Mouse (Mus musculus) left cerebral cortex, adult 18-20 months (tissue): Measurements from ENCODE around the gene Fstl1. TPM values are rescaled to one million over a fixed set of nuclear protein-coding genes. Genes with fewer than 3 reads are reported as not detected.

Experiments used
- DNase-seq, 2 experiments: peaks; one replicate each; pipeline ENCODE4 v3.0.0; 2021 to 2022; ENCODE audit warnings: low spot score in 2 of 2, mixed read lengths in 1 of 2
- long read RNA-seq, 2 experiments: library from polyadenylated mRNA; stranded (forward); transcript quantifications; one replicate each; pipeline ENCODE4 v2.0.0; 2021
- total RNA-seq, 2 experiments: library from RNA; stranded (reverse); gene quantifications; 2 replicates each; pipeline ENCODE4 v1.2.3; 2021

Gene Fstl1
- total RNA-seq: 10 to 100 TPM; 27.6 to 27.9 TPM
- long read RNA-seq, experiment 1, transcript Fstl1-201 (11 exons, 3,789 nt): major isoform, 45 of 58 reads
- long read RNA-seq, experiment 1, partial matches to known transcripts: 11 of 58 reads
- long read RNA-seq, experiment 1, other reads (novel, unspliced or antisense): 2 of 58 reads
- long read RNA-seq, experiment 2, transcript Fstl1-201 (11 exons, 3,789 nt): major isoform, 27 of 39 reads
- long read RNA-seq, experiment 2, partial matches to known transcripts: 4 of 39 reads
- long read RNA-seq, experiment 2, other reads (novel, unspliced or antisense): 8 of 39 reads

DNA sequence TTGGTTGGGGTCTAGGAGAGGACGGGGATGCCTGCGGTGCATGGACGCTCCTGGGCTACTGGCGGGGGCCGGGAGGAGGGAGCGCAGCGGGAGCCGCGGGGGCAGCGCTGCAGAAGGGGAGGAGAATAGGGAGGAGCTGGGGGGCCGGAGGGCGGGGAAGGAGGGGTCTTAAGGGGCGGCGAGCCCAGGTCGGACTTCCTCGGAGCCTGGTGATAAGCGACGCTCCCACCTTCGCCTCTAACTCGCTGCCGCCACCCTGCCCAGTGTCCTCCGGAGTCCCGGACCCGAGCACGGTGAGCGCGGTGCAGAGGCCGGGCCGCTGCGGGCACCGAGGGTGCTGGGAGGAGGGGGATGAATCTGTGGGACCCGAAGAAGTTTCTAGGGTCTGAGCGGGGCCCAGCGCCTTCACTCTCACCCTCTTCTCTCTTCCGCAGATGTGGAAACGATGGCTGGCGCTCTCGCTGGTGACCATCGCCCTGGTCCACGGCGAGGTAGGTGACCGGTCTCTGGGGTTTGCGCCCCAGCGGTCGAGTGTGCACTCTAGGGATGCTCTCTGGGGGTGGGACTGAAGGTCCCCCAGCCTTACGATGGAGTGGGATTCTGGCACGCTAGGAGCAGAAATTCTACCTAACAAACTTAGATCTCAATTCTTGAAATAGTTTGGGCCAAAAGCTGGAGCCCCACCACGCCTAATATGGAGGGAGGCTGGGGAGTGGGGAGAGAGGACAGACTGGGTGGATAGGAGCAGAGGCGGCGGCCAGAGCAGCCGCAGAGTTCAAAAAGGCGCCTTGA is at the start of gene Fstl1:
Gene Fstl1, plus strand, starts transcription at position 14 of the 792 bp plus-strand sequence.
- peak; percentile 64 to 65 for DNase-seq

DNA sequence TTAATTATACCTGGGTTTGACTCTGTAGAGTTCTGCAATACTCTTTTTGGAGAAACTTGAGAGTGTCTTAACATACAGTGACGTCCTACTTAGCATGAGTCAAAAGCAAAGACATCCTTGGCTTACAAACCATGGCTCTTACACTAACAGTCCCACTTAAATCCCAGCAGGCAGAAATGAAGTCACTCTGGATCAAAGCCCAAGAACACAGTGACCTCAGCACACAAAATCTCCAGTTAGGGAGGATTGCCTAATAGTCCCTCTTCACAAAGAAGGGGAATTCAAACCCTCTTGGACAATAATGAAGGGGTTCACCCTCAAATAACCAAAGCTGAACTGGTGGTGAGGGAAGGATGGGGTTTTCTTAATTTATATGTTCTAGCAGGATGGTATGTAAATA is 48.0 kb upstream of the Fstl1 start:
- DNase-seq: no peak

DNA sequence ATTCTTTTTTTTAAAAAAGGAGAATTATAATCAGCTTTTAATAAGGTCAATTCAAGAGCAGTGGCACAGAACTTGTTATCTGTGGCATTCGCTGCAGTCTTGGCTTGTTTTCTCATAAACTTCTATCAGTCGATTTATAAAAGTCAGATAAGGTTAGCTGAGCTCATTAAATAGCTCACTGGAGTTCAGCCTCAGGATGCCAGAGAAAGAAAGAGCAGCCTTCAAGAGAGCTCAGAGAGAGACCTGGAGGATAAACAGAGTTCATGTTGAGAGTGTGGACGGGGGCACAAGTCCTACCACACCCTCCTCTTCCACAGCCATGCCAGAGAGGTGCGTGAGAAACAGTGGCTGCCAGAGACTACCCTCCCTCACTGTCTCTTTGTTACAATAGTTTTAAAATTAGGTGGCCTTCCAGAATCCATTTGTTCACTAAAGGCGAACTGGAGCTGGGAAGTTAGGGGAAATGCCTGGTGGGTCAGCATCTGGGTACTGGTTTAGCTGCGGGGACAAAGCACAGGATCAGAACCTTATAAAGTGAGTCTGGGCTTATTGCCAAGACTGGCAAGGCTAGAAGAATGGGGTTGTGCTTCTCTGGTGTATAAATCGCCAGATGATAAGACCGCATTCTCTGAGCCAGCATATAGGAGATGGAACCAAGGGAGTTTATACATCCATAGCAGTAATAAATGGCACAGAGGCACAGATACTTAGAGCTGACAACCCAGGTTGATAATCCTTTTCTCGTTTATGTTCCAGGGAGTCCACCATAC is 47.1 kb upstream of the Fstl1 start:
- DNase-seq: no peak

DNA sequence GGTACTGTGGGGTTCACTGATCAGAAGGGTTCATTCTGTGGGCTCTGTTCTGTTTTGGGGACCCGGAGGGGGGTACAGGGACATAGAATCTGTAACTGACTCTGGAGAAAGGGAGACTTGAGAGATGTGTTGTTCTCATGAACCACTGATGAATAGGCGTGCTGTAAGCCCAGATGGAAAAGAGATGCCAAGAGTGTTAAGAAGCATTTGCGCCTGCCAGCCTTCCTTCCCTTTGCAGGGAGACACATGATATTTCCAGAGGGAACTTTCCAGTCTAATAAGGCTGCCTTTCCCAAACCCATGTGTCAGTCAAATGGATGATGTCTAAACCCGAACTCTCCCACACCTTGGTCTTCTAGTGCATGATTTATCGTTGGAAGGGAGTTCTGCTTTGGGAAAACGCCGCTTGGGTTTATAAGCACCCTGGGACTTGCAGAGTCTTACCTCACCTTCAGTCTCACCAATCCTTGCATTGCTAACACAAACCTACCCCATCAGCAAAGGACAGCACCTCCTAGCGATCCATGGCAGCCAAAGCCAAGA is 46.3 kb upstream of the Fstl1 start:
- DNase-seq: no peak

DNA sequence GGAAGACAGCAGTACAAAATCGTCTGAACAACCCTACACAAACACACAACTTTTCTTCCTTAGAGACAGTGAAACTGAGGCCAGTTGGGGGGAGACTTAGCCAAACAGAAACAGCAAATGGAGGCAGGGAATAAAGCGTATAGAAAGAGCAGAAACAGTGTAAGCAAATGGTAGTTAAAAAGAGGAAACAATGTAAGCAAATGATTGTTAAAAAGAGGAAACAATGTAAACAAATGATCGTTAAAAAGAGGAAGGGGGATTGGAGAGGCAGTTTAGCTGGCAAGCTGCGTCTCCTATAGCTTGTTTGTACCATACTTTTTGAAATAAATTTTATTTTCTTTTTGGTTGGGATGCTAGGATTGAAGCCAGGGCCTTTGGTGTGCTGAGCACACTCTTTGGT is 45.2 kb upstream of the Fstl1 start:
- no peak for DNase-seq

DNA sequence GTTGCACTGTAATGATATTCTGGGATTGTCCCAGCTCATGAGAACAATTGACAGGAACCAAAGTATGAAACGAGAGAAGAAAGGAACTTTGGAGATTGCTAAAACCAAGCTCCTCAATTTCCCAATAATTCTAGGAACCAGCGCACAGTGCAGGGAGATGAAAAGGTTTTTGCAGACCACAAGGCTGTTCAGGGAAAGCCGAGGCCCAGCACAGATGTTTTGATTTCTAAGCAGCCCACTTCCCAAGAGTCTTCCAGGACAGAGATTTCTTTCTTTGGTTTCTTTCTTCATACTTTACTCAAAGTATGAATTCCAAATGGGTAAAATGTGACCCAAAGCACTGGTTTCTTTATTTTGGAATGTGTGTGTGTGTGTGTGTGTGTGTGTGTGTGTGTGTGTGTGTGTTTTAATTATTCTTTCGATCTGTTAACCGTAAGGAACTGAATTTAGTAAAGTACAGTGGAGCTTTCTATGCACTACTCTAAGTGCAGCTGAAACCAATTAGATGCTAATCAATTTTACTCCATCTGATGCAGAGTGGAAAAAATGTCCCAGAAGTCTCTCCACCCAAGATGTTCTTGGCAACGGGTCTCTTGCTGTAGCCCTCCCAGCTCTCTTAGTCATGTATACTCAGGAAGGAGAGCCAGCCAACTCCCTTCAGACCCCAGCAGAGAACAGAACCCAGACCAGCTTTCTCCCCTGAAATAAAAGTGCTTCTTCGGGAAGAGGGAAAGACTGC is 44.5 kb upstream of the Fstl1 start:
- no peak for DNase-seq

DNA sequence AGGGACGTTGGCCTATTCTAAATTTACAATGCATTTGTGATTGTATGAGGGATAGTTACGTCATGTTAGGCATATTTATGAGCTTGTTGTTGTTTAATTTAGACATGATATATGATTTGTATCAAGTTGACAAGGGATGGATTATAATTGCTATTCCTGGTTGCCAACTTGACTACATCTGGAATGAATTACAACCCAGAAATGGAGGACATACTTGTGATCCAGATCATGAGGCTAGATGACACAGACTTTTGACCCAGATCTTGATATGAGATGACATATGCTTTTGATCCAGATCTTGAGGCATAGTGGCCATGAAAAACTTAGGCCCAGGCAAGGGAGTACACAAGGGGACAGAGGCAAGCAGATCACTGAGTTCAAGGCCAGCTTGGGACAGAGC is 36.6 kb upstream of the Fstl1 start:
- no peak for DNase-seq

DNA sequence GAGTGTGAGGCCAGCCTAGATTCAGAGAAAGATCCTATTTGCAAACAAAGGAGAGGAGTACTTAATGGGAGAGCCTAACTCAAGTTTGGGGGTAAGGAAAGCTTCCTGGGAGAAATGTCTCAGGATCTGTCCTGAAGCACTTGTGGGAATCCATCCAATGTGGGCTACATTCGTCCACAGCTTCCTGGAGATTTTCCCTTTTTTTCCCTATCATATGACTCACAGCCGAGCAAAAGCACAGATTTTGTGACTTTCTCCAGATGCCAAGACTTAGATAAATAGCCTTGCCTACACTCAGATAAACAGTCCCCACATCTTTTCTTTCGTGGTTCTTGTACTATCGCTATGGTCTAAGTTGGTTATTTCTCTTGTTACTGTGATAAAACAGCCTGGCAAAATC is 34.4 kb upstream of the Fstl1 start:
- DNase-seq: no peak

DNA sequence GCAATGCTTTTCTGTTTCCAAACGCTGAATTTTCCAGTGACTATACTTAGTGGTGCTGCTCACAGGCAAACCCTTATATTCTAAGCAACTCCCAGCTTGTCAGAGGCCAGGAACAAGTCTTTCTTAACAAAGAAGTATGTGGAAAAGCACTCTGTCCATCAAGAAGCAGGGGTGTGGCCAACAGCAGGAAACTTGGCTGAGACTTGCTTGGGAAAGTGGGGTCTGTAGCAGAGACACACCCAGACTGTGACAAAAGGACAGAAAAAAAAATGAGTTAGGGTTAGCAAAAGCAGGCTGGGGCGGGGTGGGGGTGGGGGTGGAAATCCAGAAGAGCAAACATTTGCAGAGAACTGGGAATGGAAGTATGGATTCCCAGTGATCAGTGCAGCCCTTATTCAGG is 23.8 kb upstream of the Fstl1 start:
- no peak for DNase-seq

DNA sequence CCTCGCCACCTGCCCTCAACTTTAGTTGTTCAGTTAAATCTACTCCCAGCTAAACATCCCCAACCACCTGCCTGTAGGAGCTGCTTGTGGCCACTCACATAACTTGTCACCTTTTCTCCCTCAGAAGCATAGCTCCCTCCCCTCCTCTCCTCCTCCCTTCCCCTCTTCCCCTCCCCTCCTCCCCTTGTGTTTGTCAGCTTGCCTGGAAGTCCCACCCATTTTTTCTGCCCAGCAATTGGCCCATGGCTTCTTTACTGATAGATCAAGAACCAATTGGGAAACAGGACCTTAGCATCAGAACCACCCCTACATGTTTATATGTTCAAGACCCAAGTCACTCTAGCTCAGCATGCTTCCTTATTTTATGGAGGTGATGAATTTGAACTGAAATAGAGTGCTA is 22.9 kb upstream of the Fstl1 start:
- DNase-seq: no peak

DNA sequence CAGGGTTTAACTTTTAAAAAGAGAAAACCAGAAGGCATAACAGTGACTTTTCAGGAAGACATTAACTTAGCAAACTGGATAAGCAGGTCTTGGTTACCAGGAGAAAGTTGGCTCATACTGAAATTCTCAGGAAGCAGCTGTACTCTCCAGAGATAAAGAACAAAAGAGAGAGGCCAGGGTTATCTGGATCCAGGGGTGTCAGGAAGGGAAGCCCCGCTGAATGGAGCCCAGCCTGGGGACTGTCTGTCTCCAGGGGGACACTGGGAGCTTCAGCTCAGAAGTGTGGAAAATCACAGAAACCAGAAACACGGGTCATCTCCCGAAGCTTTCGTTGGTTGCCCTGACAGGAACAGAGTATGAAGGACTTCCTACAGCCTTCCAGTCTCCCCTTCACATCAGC is 22.2 kb upstream of the Fstl1 start:
- no peak for DNase-seq

DNA sequence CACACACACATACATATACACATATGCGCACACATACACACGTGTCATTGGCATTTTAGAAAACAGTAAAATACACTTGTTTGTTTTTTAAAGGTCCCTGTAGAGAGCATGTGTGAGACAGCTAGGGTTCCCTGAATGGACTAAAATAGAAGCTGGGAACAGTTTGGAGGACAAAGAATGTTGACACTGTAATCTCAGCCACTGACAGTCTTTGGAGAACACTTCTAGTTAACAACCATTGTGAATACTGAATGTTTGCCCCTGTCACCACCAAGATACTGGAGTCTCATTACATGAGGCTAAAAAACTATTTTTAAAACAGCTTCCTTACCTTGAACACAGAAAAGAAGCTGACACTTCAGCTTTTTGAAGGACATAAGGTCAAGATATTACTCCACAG is 19.4 kb upstream of the Fstl1 start:
- no peak for DNase-seq

DNA sequence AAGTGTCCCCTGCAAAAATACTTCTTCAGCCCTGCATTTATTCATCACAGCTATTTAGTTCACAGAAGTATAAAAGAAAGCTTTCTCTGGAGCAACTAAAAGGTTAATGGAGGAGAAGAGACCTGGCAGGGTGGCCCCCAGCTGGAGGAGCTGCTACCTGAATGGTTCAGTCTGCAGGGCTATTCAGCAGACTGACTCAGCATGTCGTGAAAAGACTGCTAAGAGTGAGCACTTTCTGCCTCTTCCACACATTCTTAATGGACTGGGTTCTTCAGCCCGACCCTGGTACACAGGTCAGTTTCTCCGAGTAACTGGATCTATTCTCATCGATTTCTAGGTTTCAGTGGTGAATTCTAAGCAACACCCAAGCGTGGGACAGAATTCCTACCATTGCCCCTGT is 12.9 kb upstream of the Fstl1 start:
- no peak for DNase-seq

DNA sequence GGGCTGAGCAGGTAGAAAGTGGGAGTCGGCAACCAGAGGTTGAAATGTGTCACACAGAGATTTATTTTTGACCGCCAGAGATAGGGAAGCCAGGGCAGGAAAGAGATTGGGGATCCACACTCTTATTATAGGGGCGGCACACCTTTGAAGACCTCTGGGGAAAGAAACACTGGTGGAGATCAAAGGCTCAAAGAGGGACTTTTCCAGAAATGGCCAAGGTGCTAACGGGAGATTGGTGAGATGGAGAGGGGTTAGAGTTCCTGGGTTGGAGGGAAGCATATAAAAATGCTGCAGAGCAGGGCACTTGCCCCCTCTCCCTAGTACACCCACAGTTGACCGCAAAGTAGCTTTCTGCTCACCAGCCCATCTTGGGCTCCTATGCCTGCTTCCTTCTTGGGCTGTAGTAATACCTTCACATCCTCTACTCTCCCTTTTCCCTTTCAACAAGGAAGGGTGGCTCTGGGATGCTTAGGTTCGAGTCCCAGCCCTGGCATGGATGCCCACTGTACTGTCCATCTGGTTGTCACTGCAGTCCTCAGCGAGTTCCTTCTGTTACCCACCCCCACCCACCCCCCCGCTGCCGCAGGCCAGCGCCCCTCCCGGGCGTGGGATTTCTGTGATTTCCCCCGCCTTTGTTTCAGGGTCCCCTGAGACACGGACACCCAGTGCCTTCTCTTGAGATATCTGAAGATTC is 360 bp upstream of the Fstl1 start:
- no peak for DNase-seq

DNA sequence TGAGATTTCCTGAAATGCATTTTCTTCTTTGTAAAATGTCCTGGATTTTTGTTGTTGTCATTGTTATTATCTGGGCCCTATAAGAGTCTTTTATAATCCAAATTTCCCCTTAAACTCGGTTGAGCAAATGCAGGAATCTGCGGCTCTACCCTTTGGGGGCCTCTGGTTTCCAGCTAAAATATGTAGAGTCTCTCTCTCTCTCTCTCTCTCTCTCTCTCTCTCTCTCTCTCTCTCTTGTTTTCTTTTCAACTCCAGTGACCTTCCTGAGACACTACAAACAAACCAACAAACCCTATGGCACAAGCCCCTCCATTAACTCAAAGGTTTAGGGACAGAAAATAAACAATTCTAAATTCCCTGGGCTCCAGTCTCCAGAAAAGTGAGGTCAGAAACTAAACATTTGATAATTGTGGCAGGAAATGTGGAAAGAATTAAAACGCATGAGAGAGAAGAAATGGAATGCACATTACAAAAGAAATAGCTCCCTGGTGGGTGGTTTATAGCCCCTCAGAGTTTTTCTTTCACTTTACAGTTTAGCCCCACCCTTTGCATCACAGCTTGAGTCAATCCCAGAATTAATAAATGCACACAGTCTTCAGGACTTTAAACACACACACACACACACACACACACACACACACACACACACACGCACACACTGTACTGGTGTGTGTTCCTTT is 1.3 kb downstream of the Fstl1 start:
- no peak for DNase-seq

DNA sequence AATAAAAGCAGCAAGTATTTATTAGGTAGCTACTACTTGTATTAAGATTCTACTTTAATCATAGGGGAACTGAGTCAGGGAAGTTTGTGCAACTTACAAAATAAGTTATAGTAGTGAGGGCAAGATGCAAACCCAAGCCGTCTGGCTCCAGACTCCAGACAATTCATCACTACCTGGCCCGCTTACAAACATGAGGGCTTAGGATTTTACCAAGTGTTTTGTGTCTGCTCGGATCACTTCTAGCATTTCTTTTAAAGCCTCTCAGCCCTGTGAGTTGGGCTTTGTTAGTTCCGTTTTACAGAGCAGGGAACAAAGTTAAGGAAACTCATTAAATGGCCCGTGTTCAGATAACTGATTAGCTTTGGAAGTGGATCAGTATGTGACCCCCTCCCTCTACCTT is 1.9 kb downstream of the Fstl1 start:
- no peak for DNase-seq

DNA sequence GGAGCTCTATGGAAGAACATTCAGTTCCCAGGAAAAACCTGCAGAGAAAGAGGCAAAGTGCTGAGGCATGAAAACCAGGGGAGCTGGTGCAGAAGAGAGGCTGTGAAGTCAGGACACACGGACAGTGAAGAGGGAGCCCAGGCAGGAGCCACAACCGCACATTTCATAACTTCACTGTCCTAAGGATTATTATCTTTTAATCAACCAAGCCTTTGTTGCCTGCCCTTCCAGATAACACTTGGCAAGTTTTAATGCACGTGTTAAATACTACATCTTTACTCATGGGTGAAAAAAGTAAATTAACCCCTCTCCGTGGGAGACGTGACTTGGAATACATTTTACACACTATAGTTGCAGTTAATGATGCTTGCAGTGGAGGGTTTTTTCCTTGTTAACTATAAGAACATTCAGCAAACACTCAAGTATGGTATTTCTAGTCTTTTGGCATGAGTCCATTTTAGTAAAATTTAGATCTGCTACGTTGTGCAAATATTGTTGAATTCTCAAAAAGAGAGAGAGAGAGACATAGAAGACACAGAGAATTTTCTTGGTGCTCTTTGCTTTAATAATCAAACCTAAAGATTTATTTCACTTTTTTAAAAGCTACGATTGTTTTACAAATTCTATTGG is 3.1 kb downstream of the Fstl1 start:
- no peak for DNase-seq

DNA sequence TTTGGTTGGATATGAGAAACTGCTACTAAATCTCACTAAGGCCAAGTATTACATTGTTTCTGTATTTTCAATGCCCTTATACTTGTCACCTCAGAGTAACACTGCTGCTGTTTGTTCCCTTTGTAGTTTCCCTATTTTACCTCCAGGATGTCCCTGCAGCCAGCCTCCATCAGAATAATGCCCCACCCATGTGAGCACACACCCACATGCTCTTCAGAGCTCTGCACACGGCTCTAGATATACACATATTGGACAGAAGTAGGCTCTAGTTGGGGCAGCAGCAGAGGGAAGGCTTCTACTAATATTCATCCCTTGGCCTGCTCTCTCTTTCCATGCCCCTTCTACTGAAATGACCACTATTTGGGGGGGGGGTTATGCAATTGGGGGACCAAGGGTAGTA is 3.7 kb downstream of the Fstl1 start:
- no peak for DNase-seq

DNA sequence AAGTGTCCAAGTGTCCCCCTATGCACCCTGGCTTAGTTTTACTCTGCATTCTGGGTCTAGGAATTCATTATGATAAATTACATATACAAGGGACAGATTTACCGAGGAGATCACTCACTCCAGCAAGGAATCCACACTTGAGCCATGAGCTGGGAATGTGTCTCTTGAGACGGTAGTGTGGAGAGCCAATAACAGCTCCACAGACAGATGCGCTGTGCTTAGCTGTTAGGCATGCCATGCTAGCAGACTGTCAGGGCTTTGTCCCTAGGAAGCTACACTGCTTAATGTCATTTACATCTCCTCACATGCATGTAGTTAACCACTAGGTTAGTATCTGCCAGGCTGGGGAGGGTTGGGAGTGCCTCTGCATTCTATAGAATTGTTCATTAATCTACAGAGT is 4.2 kb downstream of the Fstl1 start:
- DNase-seq: no peak
